Mouse (Mus musculus): ENCODE measurements at regions not wholly inside any gene's neighbourhood (a gene's known extent, or its start where the extent isn't known, plus 50 kb on each side); places are given as distances from the start of the nearest gene placed in this dataset.

- DNase-seq (ENCODE audit: low spot score in 2 of 2) = no peak
Observed at GRCm38 (mm10) chr1:60627786-60628453, 61.0 kb upstream of the Raph1 start.

GRCm38 (mm10) chr1:60627367-60627766 is 60.5 kb upstream of the Raph1 start:
- DNase-seq (ENCODE audit: low spot score in 2 of 2) = peak in 1 of 2 experiments; percentile 21

GRCm38 (mm10) chr1:60625698-60626486 is 59.0 kb upstream of the Raph1 start:
- peak; percentile 38 to 50 for DNase-seq (ENCODE audit: low spot score in 2 of 2)

GRCm38 (mm10) chr1:60624231-60624630 is 57.3 kb upstream of the Raph1 start:
- no peak for DNase-seq (ENCODE audit: low spot score in 2 of 2)

- no peak for DNase-seq (ENCODE audit: low spot score in 2 of 2)
Observed at GRCm38 (mm10) chr1:60623440-60624016, 56.6 kb upstream of the Raph1 start.

GRCm38 (mm10) chr1:60621770-60622169 is 54.9 kb upstream of the Raph1 start:
- no peak for DNase-seq (ENCODE audit: low spot score in 2 of 2)

GRCm38 (mm10) chr1:60621064-60621726 is 54.3 kb upstream of the Raph1 start:
- DNase-seq (ENCODE audit: low spot score in 2 of 2) = no peak

- no peak for DNase-seq (ENCODE audit: low spot score in 2 of 2)
Observed at GRCm38 (mm10) chr1:60618389-60618788, 51.5 kb upstream of the Raph1 start.

- no peak for DNase-seq (ENCODE audit: low spot score in 2 of 2)
Observed at GRCm38 (mm10) chr1:60616916-60617315, 50.0 kb upstream of the Raph1 start.
